Mouse (Mus musculus) neural tube, embryonic 14.5 days (tissue): Measurements from ENCODE around the gene Clec2h. TPM values are rescaled to one million over a fixed set of nuclear protein-coding genes. Genes with fewer than 3 reads are reported as not detected.

ENCODE experiments used
- ATAC-seq: fragments of 200-750 bp; cut with Nextera tagmentation; 2 replicates; pipeline ENCODE4 v1.8.0; 2017; ENCODE audit warnings: low read depth, mild to moderate bottlenecking, moderate TSS enrichment, moderate library complexity
- H3K27ac ChIP-seq: fragments of 300-500 bp; sonication (generic); 2 replicates; pipeline ENCODE4 v1.5.1; 2014; ENCODE audit warnings: low read depth, mild to moderate bottlenecking, control low read depth, low read length, moderate library complexity, mixed read lengths
- H3K27me3 ChIP-seq: fragments of 300-500 bp; sonication (generic); 2 replicates; pipeline ENCODE4 v1.6.1; 2014; ENCODE audit warnings: low read length; ENCODE audit not compliant: control insufficient read depth, insufficient read depth
- H3K36me3 ChIP-seq: fragments of 300-500 bp; sonication (generic); 2 replicates; pipeline ENCODE4 v1.6.1; 2014; ENCODE audit warnings: low read length, mixed read lengths; ENCODE audit not compliant: control insufficient read depth, insufficient read depth
- H3K4me1 ChIP-seq: fragments of 300-500 bp; sonication (generic); 2 replicates; pipeline ENCODE4 v1.6.1; 2014; ENCODE audit warnings: low read length; ENCODE audit not compliant: control insufficient read depth, insufficient read depth
- H3K4me2 ChIP-seq: fragments of 300-500 bp; sonication (generic); 2 replicates; pipeline ENCODE4 v1.6.1; 2014; ENCODE audit warnings: mild to moderate bottlenecking, low read depth, low read length, control low read depth
- H3K4me3 ChIP-seq: fragments of 300-500 bp; sonication (generic); 2 replicates; pipeline ENCODE4 v1.5.1; 2014; ENCODE audit warnings: low read depth, low read length, control low read depth, mixed read lengths
- H3K9ac ChIP-seq: fragments of 300-500 bp; sonication (generic); replicated peaks from 2 replicates; pipeline ENCODE4 v1.6.1; 2014; ENCODE audit warnings: low read depth, mild to moderate bottlenecking, control low read depth, low read length, mixed read lengths
- H3K9me3 ChIP-seq: fragments of 300-500 bp; sonication (generic); 2 replicates; pipeline ENCODE4 v1.6.1; 2016; ENCODE audit warnings: low read length; ENCODE audit not compliant: control insufficient read depth
- WGBS: fragments of 180-500 bp; shearing (Covaris S2); extraction: QIAGEN DNeasy Blood & Tissue Kit; methylation state at CpG from one replicate; pipeline ENCODE4 v1.1.7; 2014; 5-methylcytosine and 5-hydroxymethylcytosine counted together
- polyA plus RNA-seq: library from polyadenylated mRNA; unstranded; fragments of >200 nt; fragmentation: Nextera tagmentation; extraction: Ambion mirVana; gene quantifications from 2 replicates; pipeline ENCODE4 v1.2.1, GENCODE M21; 2014

The Clec2h gene
- polyA plus RNA-seq, 1 experiment from 2014 or later: not detected

DNA sequence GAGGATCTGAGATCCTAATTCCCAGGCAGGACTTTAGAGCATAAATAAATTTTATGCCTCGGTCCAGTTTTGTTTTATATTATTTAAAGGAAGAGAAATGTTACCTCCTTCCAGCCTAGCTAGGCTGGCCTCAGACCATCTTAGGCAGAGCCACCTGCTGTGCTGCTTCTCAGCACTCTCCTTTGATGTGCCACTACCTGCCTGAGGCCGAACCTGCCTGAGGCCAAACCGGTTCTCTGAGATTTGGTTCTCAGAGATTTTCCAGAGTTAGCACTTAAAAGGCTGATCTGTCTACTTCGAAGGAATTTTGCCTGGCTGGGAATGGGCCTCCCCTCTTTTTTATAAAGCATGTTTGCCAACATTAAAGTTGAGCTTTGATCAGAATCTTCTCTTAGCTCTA is 7.8 kb downstream of the Clec2h start:
- Histone ChIP-seq H3K4me3 (no peak overlapping the region), H3K27ac (no peak overlapping the region), H3K4me1 (no peaks in the 10 kb centered on the region), H3K9me3 (no peaks in the 10 kb centered on the region), H3K4me2 (no peak overlapping the region), H3K27me3 (no peaks in the 10 kb centered on the region), H3K36me3 (no peaks in the 10 kb centered on the region), H3K9ac (no peak overlapping the region)
- no peak for ATAC-seq
- 60% methylated on average over 4 of the region's 4 CpGs for WGBS

DNA sequence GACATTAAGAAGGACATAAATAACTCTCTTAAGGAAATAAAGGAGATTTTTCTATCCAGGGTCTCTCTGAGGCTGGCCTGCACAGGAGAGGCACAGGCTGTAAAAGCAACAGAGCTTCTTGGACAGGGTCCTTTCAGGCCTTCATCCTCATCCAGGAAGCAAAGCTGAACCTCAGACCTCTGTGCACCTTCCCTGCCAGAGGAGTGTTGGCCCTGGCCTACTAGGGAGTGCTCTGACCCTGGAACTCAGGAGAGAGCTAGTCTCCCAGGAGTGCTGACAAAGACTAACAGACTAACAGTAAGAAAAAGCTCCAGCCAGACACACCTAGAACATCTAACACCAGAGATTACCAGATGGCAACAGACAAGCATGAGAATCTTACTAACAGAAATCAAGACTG is 17.4 kb downstream of the Clec2h start:
- Histone ChIP-seq H3K4me2 (no peak overlapping the region), H3K9ac (no peak overlapping the region), H3K27me3 (no peaks in the 10 kb centered on the region), H3K4me1 (no peaks in the 10 kb centered on the region), H3K36me3 (no peaks in the 10 kb centered on the region), H3K27ac (no peak overlapping the region), H3K4me3 (no peak overlapping the region), H3K9me3 (no peaks in the 10 kb centered on the region)
- no peak for ATAC-seq

GRCm38 (mm10) chr6:128701691-128702090 is 39.5 kb downstream of the Clec2h start:
- no peak overlapping the region for H3K4me2 ChIP-seq
- no peaks in the 10 kb centered on the region for H3K4me1 ChIP-seq
- no peaks in the 10 kb centered on the region for H3K9me3 ChIP-seq
- no peak overlapping the region for H3K9ac ChIP-seq
- no peaks in the 10 kb centered on the region for H3K36me3 ChIP-seq
- no peaks in the 10 kb centered on the region for H3K27me3 ChIP-seq
- no peak overlapping the region for H3K4me3 ChIP-seq
- H3K27ac ChIP-seq: no peak overlapping the region
- 87% methylated on average over 3 of the region's 3 CpGs for WGBS
- ATAC-seq: no peak

DNA sequence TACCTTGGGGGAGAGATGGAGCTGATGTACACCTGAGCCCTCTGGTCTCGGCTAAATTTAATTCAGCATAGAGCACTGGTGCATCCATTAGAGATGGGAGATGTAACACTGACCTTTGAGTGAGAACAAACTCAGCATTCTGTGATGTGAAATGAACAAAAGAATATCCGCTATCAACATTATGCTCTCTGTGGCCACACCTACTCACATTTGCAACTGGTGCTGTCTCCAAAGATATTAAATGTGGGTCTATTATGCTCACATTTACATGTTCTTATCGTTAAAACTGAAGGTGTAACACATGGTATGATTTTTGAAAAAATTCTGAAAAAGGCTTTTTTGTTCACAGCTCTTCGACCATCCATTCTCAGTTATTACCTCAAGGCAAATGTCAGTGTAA is 60.8 kb downstream of the Clec2h start, which contains the start of gene Klrb1:
TSS of gene Klrb1 (minus strand) at position 101 of the 400 bp plus-strand sequence.
- H3K27me3 ChIP-seq: no peaks in the 10 kb centered on the region
- ATAC-seq: no peak
- no peaks in the 10 kb centered on the region for H3K36me3 ChIP-seq
- 90% methylated on average over 4 of the region's 4 CpGs for WGBS
- H3K9ac ChIP-seq: no peak within 1 kb of the TSS
- H3K27ac ChIP-seq: no peak within 1 kb of the TSS
- no peaks in the 10 kb centered on the region for H3K9me3 ChIP-seq
- no peaks in the 10 kb centered on the region for H3K4me1 ChIP-seq
- H3K4me2 ChIP-seq: no peak within 1 kb of the TSS
- no peak within 1 kb of the TSS for H3K4me3 ChIP-seq

Other genes starting within 250 kb of the Clec2h start
- 42.9 and 45.9 TPM in 2 replicates for gene Itfg2, start 237.5 kb upstream of the Clec2h start, polyA plus RNA-seq
- gene Fkbp4, start 223.7 kb upstream of the Clec2h start, polyA plus RNA-seq: 277 and 319 TPM in 2 replicates
- 0.12 and 0.43 TPM in 2 replicates for gene Pzp, start 135.7 kb upstream of the Clec2h start, polyA plus RNA-seq
- gene A2ml1, start 80.8 kb upstream of the Clec2h start, polyA plus RNA-seq: 3.7 and 4.5 TPM in 2 replicates
- not detected in 2 replicates for gene Klrb1a, start 38.9 kb upstream of the Clec2h start, polyA plus RNA-seq
- 0.35 and 0.48 TPM in 2 replicates for gene Klrb1, start 60.7 kb downstream of the Clec2h start, polyA plus RNA-seq
- not detected in 2 replicates for gene Klrb1c, start 126.8 kb downstream of the Clec2h start, polyA plus RNA-seq
- gene Gm44511, start 163.9 kb downstream of the Clec2h start, polyA plus RNA-seq: not detected in 2 replicates
- gene Klrb1b, start 163.9 kb downstream of the Clec2h start, polyA plus RNA-seq: not detected in 2 replicates
- not detected in 2 replicates for gene Clec2i, start 225.2 kb downstream of the Clec2h start, polyA plus RNA-seq
- gene BC035044, start 228.7 kb downstream of the Clec2h start, polyA plus RNA-seq: 0.50 TPM in 2 replicates